Mouse (Mus musculus): ENCODE results near the gene Iqschfp. TPM values are rescaled to one million over a fixed set of nuclear protein-coding genes. Genes with fewer than 3 reads are reported as not detected.
A peak's percentile ranks its signal among the peaks of the same experiment; 100 is the strongest.

Gene Iqschfp
- polyA plus RNA-seq, 1 experiment from 2014 or later, result 0.12 TPM

DNA sequence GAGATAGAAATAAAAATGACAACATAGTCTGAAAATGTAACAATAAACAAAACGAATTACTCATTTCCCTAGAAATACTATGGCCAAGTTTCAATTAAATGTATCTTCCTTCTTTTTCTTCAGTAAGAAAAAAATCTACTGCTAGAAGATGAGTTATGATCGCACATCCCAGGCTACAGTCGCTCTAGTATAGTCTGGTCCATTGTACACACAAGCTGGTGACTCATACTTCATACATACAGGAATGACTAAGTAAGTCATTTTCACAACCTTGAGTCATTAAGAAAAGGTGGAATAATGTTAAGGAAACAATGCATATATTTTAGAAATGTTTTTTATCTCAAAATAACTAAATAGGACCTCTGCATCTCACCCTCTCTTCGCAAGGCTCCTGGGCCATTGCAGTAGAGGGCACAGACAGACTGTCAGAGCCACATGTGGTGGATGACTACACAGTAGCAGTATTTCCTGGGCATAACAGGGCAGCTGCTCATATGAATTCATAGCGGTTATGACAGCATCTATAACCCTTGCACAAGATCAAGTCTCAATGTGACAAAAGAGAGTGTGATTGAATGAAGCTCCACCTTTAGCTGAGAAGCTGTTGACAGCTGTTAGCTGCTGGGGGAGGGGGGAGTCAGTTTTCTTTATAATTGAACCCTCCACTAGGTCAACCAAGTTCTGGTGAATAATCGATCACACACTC, 70.1 kb downstream of the Iqschfp start:
- H3K36me3 ChIP-seq, result no peaks in the 10 kb centered on the region
- 91% methylated on average over 6 of the region's 6 CpGs for WGBS
- no peak for DNase-seq (ENCODE audit: low spot score)
- no peak overlapping the region for H3K27ac ChIP-seq
- H3K9me3 ChIP-seq, result no peaks in the 10 kb centered on the region
- H3K4me3 ChIP-seq, result no peak overlapping the region
- peaks cover 14% of the 10 kb centered on the region for H3K4me1 ChIP-seq (replicated peaks)
- H3K27me3 ChIP-seq (ENCODE audit: insufficient read depth, poor library complexity, severe bottlenecking), result 0 out of 2 replicates have a peak, but pooled peaks cover 5% of the 10 kb centered on the region

DNA sequence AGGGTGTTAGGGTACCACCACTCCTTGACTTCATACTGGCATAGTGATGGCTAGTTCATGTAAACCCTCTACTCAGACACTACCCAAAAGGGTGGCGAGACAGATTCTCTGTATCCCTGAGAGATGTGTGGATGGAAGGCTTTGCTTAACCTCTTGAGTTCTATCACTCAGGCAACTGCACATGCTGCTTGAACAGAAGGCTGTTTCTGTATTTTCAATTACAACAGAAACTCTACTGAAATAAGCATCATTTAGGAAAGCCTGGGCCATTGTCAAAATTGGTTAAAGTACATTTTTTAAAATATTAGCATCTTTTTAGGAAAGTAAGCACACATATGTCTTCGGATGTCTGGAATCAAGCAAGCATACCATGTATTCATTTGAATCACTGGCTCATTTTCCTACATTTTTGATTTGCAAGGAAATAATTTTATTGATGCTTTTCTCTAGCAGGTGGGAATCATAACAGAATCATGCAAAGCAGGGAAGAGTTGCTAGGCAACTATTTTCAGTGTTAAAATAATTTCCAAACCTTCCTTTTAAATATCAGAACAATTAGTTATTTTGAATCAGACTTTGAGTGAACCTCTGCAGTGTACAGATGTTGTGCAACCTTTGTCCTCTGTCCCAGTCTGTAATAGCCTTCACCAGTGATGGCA, 82.4 kb downstream of the Iqschfp start:
- Histone ChIP-seq H3K4me1 (replicated peaks) (no peaks in the 10 kb centered on the region), H3K4me3 (no peak overlapping the region), H3K27ac (no peak overlapping the region), H3K36me3 (no peaks in the 10 kb centered on the region), H3K27me3 (ENCODE audit: insufficient read depth, poor library complexity, severe bottlenecking) (no peaks in the 10 kb centered on the region), H3K9me3 (peaks cover 10% of the 10 kb centered on the region)
- DNase-seq (ENCODE audit: low spot score), result no peak
- 83% methylated on average over 2 of the region's 2 CpGs for WGBS

- no peak for DNase-seq (ENCODE audit: low spot score)
- Histone ChIP-seq H3K36me3 (no peaks in the 10 kb centered on the region), H3K27ac (no peak overlapping the region), H3K4me3 (no peak overlapping the region), H3K4me1 (replicated peaks) (no peaks in the 10 kb centered on the region), H3K27me3 (ENCODE audit: insufficient read depth, poor library complexity, severe bottlenecking) (no peaks in the 10 kb centered on the region), H3K9me3 (no peaks in the 10 kb centered on the region)
- WGBS, result 83% methylated on average over 1 of the region's 1 CpGs
Measured at GRCm38 (mm10) chr3:67980006-67980405, 88.0 kb downstream of the Iqschfp start.

GRCm38 (mm10) chr3:67983329-67983728, 91.3 kb downstream of the Iqschfp start:
- DNase-seq (ENCODE audit: low spot score), result peak; percentile 4
- H3K4me3 ChIP-seq, result no peak overlapping the region
- no peaks in the 10 kb centered on the region for H3K4me1 ChIP-seq (replicated peaks)
- H3K36me3 ChIP-seq, result no peaks in the 10 kb centered on the region
- H3K27ac ChIP-seq, result no peak overlapping the region
- no peaks in the 10 kb centered on the region for H3K27me3 ChIP-seq (ENCODE audit: insufficient read depth, poor library complexity, severe bottlenecking)
- WGBS, result 63% methylated on average over 12 of the region's 12 CpGs
- H3K9me3 ChIP-seq, result no peaks in the 10 kb centered on the region

DNA sequence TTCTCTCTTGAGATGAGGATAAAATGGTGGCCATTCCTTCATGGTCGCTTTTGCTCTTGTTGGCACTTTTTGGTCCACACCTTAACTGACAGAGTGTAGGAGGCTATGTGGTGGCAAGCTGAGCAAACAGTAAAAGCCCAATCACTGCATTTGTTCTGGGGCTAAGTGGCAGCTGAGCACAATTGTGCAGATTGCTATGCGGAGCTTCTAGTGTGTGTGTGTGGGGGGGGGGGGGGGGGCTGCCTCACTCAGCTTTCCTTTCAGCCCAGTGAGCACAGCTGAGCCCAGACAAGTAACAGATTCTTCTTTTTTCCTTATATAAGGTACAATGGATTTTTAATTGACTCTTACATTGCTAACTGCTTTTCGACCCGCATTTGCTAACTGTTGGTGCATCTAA, 110.4 kb downstream of the Iqschfp start:
- Histone ChIP-seq H3K27ac (no peak overlapping the region), H3K9me3 (no peaks in the 10 kb centered on the region), H3K36me3 (no peaks in the 10 kb centered on the region), H3K27me3 (ENCODE audit: insufficient read depth, poor library complexity, severe bottlenecking) (no peaks in the 10 kb centered on the region), H3K4me3 (no peak overlapping the region), H3K4me1 (replicated peaks) (no peaks in the 10 kb centered on the region)
- WGBS, result 86% methylated on average over 4 of the region's 4 CpGs
- DNase-seq (ENCODE audit: low spot score), result no peak

DNA sequence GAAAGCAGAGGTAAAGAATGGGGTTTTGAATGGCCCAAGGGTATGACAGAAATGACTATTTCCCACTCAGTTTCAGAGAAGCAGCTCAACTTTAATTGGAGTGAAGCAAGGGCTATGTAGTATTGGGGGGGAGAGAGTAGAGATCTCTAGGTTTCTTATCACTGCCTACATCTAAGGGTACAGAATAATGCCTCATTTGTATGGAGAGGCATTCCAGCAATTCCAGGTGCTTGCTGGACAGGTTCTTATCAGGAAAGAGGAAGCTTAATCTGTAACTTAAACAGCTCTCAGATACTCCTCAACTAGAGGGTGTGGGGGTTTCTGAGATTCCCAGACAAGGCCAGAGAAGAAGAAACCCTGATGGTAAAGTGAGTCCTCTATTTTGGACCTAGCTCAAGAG, 120.3 kb downstream of the Iqschfp start:
- Histone ChIP-seq H3K4me1 (replicated peaks) (no peaks in the 10 kb centered on the region), H3K9me3 (no peaks in the 10 kb centered on the region), H3K27me3 (ENCODE audit: insufficient read depth, poor library complexity, severe bottlenecking) (no peaks in the 10 kb centered on the region), H3K4me3 (no peak overlapping the region), H3K27ac (no peak overlapping the region), H3K36me3 (no peaks in the 10 kb centered on the region)
- no peak for DNase-seq (ENCODE audit: low spot score)

DNA sequence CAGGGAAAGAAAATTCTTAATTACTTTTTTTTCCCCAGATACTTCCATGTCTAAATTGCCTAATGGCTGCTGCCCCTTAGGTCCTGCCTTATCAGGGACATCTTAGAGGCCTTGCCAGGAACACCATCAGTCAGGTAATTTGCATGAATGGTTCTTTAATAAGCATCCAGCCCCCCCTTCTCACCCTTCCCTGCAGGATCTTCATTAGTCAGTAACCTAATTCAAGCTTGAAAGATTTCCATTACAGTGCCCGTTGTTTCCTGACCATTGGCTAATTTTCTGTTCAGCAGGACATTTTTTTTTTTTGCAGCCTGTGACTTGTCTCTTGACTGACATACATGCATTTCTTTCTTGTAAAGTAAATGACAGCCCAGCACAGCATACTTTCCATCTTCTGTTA, 123.8 kb downstream of the Iqschfp start:
- Histone ChIP-seq H3K36me3 (no peaks in the 10 kb centered on the region), H3K27me3 (ENCODE audit: insufficient read depth, poor library complexity, severe bottlenecking) (no peaks in the 10 kb centered on the region), H3K4me3 (no peak overlapping the region), H3K4me1 (replicated peaks) (no peaks in the 10 kb centered on the region), H3K9me3 (no peaks in the 10 kb centered on the region), H3K27ac (no peak overlapping the region)
- DNase-seq (ENCODE audit: low spot score), result no peak
- 55% methylated on average over 1 of the region's 1 CpGs for WGBS

- WGBS, result 50% methylated on average over 4 of the region's 4 CpGs
Measured at GRCm38 (mm10) chr3:68019401-68019800, 127.4 kb downstream of the Iqschfp start.

DNA sequence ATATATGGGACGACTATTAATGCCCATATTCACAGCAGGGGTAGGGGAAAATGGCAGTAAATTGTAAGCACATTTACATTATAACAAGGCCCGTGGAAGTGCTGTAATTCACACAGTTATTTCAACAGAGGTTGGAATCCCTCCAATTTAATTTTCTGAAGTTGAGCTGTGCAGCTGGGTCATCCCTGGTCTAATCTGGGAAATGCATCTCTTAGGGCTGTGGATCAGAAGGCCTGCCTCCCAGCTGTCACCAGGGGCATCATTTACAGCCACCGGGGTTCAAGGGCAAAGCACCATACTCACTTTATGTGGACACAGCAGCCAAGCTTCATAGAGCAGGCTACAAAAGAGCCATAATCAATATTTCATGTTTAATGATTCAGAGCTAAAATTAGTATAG, 144.1 kb downstream of the Iqschfp start:
- no peak for DNase-seq (ENCODE audit: low spot score)
- Histone ChIP-seq H3K27ac (no peak overlapping the region), H3K36me3 (no peaks in the 10 kb centered on the region), H3K4me1 (replicated peaks) (no peaks in the 10 kb centered on the region), H3K27me3 (ENCODE audit: insufficient read depth, poor library complexity, severe bottlenecking) (no peaks in the 10 kb centered on the region), H3K9me3 (no peaks in the 10 kb centered on the region), H3K4me3 (no peak overlapping the region)
- 64% methylated on average over 3 of the region's 3 CpGs for WGBS

More at GRCm38 (mm10) chr3:68019401-68019800, 127.4 kb downstream of the Iqschfp start:
- H3K4me1 ChIP-seq (replicated peaks), result no peaks in the 10 kb centered on the region
- no peak overlapping the region for H3K27ac ChIP-seq
- H3K4me3 ChIP-seq, result no peak overlapping the region
- no peak for DNase-seq (ENCODE audit: low spot score)
- no peaks in the 10 kb centered on the region for H3K36me3 ChIP-seq
- H3K9me3 ChIP-seq, result no peaks in the 10 kb centered on the region
- no peaks in the 10 kb centered on the region for H3K27me3 ChIP-seq (ENCODE audit: insufficient read depth, poor library complexity, severe bottlenecking)

GRCm38 (mm10) chr3:68042951-68043350, 150.9 kb downstream of the Iqschfp start:
- no peaks in the 10 kb centered on the region for H3K36me3 ChIP-seq
- no peak overlapping the region for H3K27ac ChIP-seq
- no peaks in the 10 kb centered on the region for H3K9me3 ChIP-seq
- no peak overlapping the region for H3K4me3 ChIP-seq
- no peak for DNase-seq (ENCODE audit: low spot score)
- WGBS, result 93% methylated on average over 2 of the region's 2 CpGs
- H3K4me1 ChIP-seq (replicated peaks), result no peaks in the 10 kb centered on the region
- no peaks in the 10 kb centered on the region for H3K27me3 ChIP-seq (ENCODE audit: insufficient read depth, poor library complexity, severe bottlenecking)

GRCm38 (mm10) chr3:68045475-68046416, 153.7 kb downstream of the Iqschfp start:
- WGBS, result 52% methylated on average over 9 of the region's 9 CpGs
- H3K9me3 ChIP-seq, result no peaks in the 10 kb centered on the region
- no peaks in the 10 kb centered on the region for H3K27me3 ChIP-seq (ENCODE audit: insufficient read depth, poor library complexity, severe bottlenecking)
- no peak overlapping the region for H3K27ac ChIP-seq
- no peak overlapping the region for H3K4me3 ChIP-seq
- peaks cover 6% of the 10 kb centered on the region; the same call in 1 of the 2 replicates for H3K4me1 ChIP-seq (replicated peaks)
- no peaks in the 10 kb centered on the region for H3K36me3 ChIP-seq
- peak; percentile 43 for DNase-seq (ENCODE audit: low spot score)

DNA sequence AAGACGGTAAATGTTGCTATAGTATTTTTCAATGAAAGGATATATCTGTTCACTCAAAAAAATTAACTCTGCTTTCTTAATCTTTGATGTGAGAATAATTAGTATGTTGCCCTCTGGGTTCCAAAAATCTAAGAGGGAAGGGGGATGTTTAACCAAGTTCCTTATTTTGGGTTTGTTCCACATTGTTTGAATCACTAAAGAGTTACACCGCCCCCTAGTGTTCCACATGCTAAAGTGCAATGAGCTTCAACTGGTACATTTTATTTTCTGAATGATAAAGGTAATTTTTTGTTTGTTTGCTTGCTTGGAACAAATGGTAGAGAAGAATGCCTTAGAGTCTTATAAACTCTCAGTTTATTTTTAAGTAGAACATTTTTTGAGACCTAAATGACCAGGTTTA, 161.5 kb downstream of the Iqschfp start:
- no peak overlapping the region for H3K27ac ChIP-seq
- no peak overlapping the region for H3K4me3 ChIP-seq
- no peaks in the 10 kb centered on the region for H3K36me3 ChIP-seq
- H3K27me3 ChIP-seq (ENCODE audit: insufficient read depth, poor library complexity, severe bottlenecking), result no peaks in the 10 kb centered on the region; the same call in 1 of the 2 replicates
- 48% methylated on average over 2 of the region's 2 CpGs for WGBS
- peaks cover 6% of the 10 kb centered on the region; the same call in 1 of the 2 replicates for H3K4me1 ChIP-seq (replicated peaks)
- DNase-seq (ENCODE audit: low spot score), result no peak
- no peaks in the 10 kb centered on the region for H3K9me3 ChIP-seq

- Histone ChIP-seq H3K27ac (no peak overlapping the region), H3K9me3 (no peaks in the 10 kb centered on the region), H3K4me1 (replicated peaks) (no peaks in the 10 kb centered on the region), H3K4me3 (no peak overlapping the region), H3K27me3 (ENCODE audit: insufficient read depth, poor library complexity, severe bottlenecking) (no peaks in the 10 kb centered on the region; the same call in 1 of the 2 replicates), H3K36me3 (no peaks in the 10 kb centered on the region)
- 63% methylated on average over 13 of the region's 13 CpGs for WGBS
- DNase-seq (ENCODE audit: low spot score), result no peak
Measured at GRCm38 (mm10) chr3:68055071-68055470, 163.0 kb downstream of the Iqschfp start.
